Mouse (Mus musculus) liver, adult 2 months (tissue): ENCODE measurements around the gene Ankrd34a. TPM values are rescaled to one million over a fixed set of nuclear protein-coding genes. Genes with fewer than 3 reads are reported as not detected.

ENCODE experiments used
- DNase-seq: peaks from one replicate; pipeline ENCODE4 v3.0.0-alpha.2; 2011; ENCODE audit warnings: low read depth, low spot score; ENCODE audit errors: extremely low read depth
- H3K27ac ChIP-seq: fragments of 200-500 bp; replicated peaks from 2 replicates; pipeline ENCODE4 v1.5.1; 2012; ENCODE audit warnings: low read depth, mild to moderate bottlenecking, control low read depth, inconsistent platforms, low read length; ENCODE audit not compliant: insufficient read depth
- H3K27me3 ChIP-seq: fragments of 200-500 bp; 2 replicates; pipeline ENCODE4 v1.6.1; 2012; ENCODE audit warnings: mild to moderate bottlenecking, moderate library complexity, low read length, inconsistent platforms; ENCODE audit not compliant: control insufficient read depth, insufficient read depth
- H3K36me3 ChIP-seq: fragments of 200-500 bp; 2 replicates; pipeline ENCODE4 v1.6.1; 2012; ENCODE audit warnings: low read length, inconsistent platforms; ENCODE audit not compliant: control insufficient read depth, insufficient read depth
- H3K4me1 ChIP-seq: fragments of 200-500 bp; 2 replicates; pipeline ENCODE4 v1.6.1; 2011; ENCODE audit warnings: low read length; ENCODE audit not compliant: control insufficient read depth, insufficient read depth
- H3K4me3 ChIP-seq: fragments of 200-500 bp; 2 replicates; pipeline ENCODE4 v1.5.1; 2011; ENCODE audit warnings: low read depth, mild to moderate bottlenecking, control low read depth, low read length, moderate library complexity; ENCODE audit not compliant: insufficient read depth
- H3K79me2 ChIP-seq: fragments of 200-500 bp; 2 replicates; pipeline ENCODE4 v1.6.1; 2012; ENCODE audit warnings: inconsistent platforms, mild to moderate bottlenecking, low read length, moderate library complexity; ENCODE audit not compliant: control insufficient read depth, insufficient read depth
- H3K9ac ChIP-seq: fragments of 200-500 bp; 2 replicates; pipeline ENCODE4 v1.6.1; 2012; ENCODE audit warnings: low read depth, mild to moderate bottlenecking, control low read depth, inconsistent platforms, low read length
- CTCF ChIP-seq: fragments of 200-500 bp; IDR thresholded peaks from 2 replicates; pipeline ENCODE4 v1.5.1; 2011; ENCODE audit warnings: low read depth, low read length, control low read depth
- POLR2A ChIP-seq: fragments of 200-500 bp; IDR thresholded peaks from 2 replicates; pipeline ENCODE4 v1.6.1; 2011; ENCODE audit warnings: low read length, control low read depth; ENCODE audit not compliant: insufficient read depth; ENCODE audit errors: extremely low read depth
- WGBS: fragments of 180-500 bp; shearing (Covaris S2); methylation state at CpG from one replicate; pipeline ENCODE4 v1.1.7; 2018; 5-methylcytosine and 5-hydroxymethylcytosine counted together
- polyA plus RNA-seq: library from polyadenylated mRNA; depleted of rRNA; stranded (reverse); fragments of >200 nt; gene quantifications from 2 replicates; pipeline ENCODE4 v1.2.3, GENCODE M21; 2012
- total RNA-seq: library from RNA; depleted of rRNA; stranded (reverse); fragments of >200 nt; gene quantifications from 2 replicates; pipeline ENCODE4 v1.2.3, GENCODE M21; 2014

Ankrd34a gene
- total and polyA plus RNA-seq, 2 experiments = 0.07 TPM; not detected in 1

GRCm38 (mm10) chr3:96559911-96560850 is 36.3 kb upstream of the Ankrd34a start:
- Histone ChIP-seq H3K27ac (peak overlapping the region; percentile 69), H3K4me3 (peak overlapping the region; percentile 68), H3K9ac (peak overlapping the region; percentile 58), H3K27me3 (no peaks in the 10 kb centered on the region), H3K36me3 (peaks cover 29% of the 10 kb centered on the region), H3K79me2 (peaks cover 3% of the 10 kb centered on the region; the same call in 1 of the 2 replicates), H3K4me1 (peaks cover 18% of the 10 kb centered on the region)
- no peak for TF ChIP-seq CTCF
- TF ChIP-seq POLR2A = 0 out of 2 replicates have a peak, but pooled peaks have one; percentile 8
- 68% methylated on average over 23 of the region's 23 CpGs for WGBS
- peak; percentile 26 for DNase-seq

- H3K9ac ChIP-seq = peak overlapping the region; percentile 68
- peaks cover 3% of the 10 kb centered on the region; the same call in 1 of the 2 replicates for H3K79me2 ChIP-seq
- H3K4me1 ChIP-seq = peaks cover 16% of the 10 kb centered on the region
- peaks cover 29% of the 10 kb centered on the region for H3K36me3 ChIP-seq
- H3K4me3 ChIP-seq = peak overlapping the region; percentile 68
- no peaks in the 10 kb centered on the region for H3K27me3 ChIP-seq
- WGBS = 65% methylated on average over 9 of the region's 9 CpGs
- peak overlapping the region; percentile 75 for H3K27ac ChIP-seq
- peak; percentile 21 for DNase-seq
- TF ChIP-seq CTCF (no peak), POLR2A (no peak)
Observed at GRCm38 (mm10) chr3:96560881-96561668, 35.4 kb upstream of the Ankrd34a start.

- Histone ChIP-seq H3K36me3 (peaks cover 29% of the 10 kb centered on the region), H3K27ac (peak overlapping the region; percentile 82), H3K4me1 (peaks cover 19% of the 10 kb centered on the region), H3K4me3 (peak overlapping the region; percentile 34), H3K79me2 (peaks cover 3% of the 10 kb centered on the region; the same call in 1 of the 2 replicates), H3K9ac (peak overlapping the region; percentile 63), H3K27me3 (no peaks in the 10 kb centered on the region)
- WGBS = 58% methylated on average over 10 of the region's 10 CpGs
- TF ChIP-seq POLR2A (no peak), CTCF (no peak)
- DNase-seq = peak; percentile 53
Observed at GRCm38 (mm10) chr3:96561946-96562681, 34.3 kb upstream of the Ankrd34a start.

GRCm38 (mm10) chr3:96563267-96563666 is 33.2 kb upstream of the Ankrd34a start:
- peaks cover 19% of the 10 kb centered on the region for H3K4me1 ChIP-seq
- WGBS = 84% methylated on average over 8 of the region's 8 CpGs

More at GRCm38 (mm10) chr3:96563267-96563666, 33.2 kb upstream of the Ankrd34a start:
- TF ChIP-seq POLR2A (no peak), CTCF (no peak)
- no peaks in the 10 kb centered on the region for H3K27me3 ChIP-seq
- H3K36me3 ChIP-seq = peaks cover 29% of the 10 kb centered on the region
- peak overlapping the region; percentile 33 for H3K27ac ChIP-seq
- H3K4me3 ChIP-seq = no peak overlapping the region
- no peak for DNase-seq
- H3K79me2 ChIP-seq = peaks cover 3% of the 10 kb centered on the region; the same call in 1 of the 2 replicates
- H3K9ac ChIP-seq = no peak overlapping the region
